Comparison of ENCODE assay signal across 12 mouse cellular contexts in the genomic region with DNA sequence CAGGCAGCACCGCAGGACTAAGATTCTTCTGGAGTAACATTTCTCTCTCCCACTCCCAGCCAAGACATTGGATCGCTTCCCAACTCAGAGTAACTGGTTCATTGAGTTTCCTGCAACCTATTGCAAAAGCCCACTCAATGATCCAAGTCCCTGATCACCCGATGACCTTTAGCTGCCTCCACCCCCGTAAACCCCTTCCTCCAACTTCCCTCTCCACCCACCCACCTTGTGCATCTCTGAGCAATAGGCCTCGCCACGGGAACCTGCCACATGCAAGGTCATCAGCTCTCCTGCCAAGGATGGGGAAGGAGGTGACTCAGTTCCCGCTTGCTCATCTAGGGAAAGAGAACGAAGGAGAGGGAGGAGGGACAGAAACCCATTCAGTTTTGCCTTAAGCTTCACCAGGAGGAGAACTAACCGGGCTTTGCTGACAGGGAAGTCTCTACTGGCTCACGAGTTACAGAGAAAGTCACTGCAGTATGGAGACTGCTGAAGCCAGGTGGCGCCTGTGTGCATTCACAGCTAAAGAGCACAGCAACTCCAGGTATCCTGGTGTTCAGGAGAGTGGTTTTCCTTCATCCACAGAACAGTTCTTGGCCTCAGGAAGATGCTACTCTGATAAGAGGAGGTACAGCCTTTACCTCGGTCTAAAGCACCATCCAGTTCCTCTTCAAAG. TPM values are rescaled to one million over a fixed set of nuclear protein-coding genes. Genes with fewer than 3 reads are reported as not detected.
DNase-seq lines count a peak whose midpoint lies in the region; ATAC-seq and TF ChIP-seq lines count a peak whose summit lies in the region.
"Had no signal": no experiment of that assay in that cellular context is flagged by ENCODE, and none has a peak within 500 bp of the region (broad histone marks: within the 10 kb centered on the region; RNA-seq: fewer than 3 reads in every experiment).

No protein-coding gene starts in this region.

- peak; percentile 69 for TF ChIP-seq CTCF in layer of hippocampus, adult 2 months (conservative IDR thresholded peaks at IDR 0.05)
- peak; percentile 36; the same call in 1 of the 2 replicates for TF ChIP-seq CTCF in lung, adult 2 months (IDR thresholded peaks at IDR 0.05; ENCODE audit: insufficient read depth, low read length)

- WGBS in lung, adult 2 months: 35% methylated on average over 12 of the region's 12 CpGs

- no peak overlapping the region for H3K4me3 ChIP-seq in layer of hippocampus, adult 2 months
- no peak overlapping the region for H3K4me3 ChIP-seq in lung, adult 2 months (replicated peaks; ENCODE audit: extremely low read depth, low read depth, low read length)
- H3K4me3 ChIP-seq: midbrain, embryonic 13.5 days had no signal

- H3K27ac ChIP-seq in layer of hippocampus, adult 2 months: no peak overlapping the region
- H3K27ac ChIP-seq: midbrain, embryonic 13.5 days had no signal

- no peaks in the 10 kb centered on the region for H3K4me1 ChIP-seq in lung, adult 2 months (ENCODE audit: control insufficient read depth, insufficient read depth, low read length)

- no peak for ATAC-seq in granulocyte monocyte progenitor cell, adult 5-6 weeks (replicated peaks; ENCODE audit: poor library complexity, severe bottlenecking)
- ATAC-seq: CD4-positive, CD25-positive, alpha-beta regulatory T cell, adult 4 months; midbrain, embryonic 13.5 days had no signal

- intact Hi-C loops in left cerebral cortex, postnatal 36 days (cut with DNase I): no loop called here

- peak; percentile 53 to 63 for DNase-seq in cerebellum, postnatal 14 days
- DNase-seq in cerebellum, adult 9-10 months: no peak
- no peak for DNase-seq in layer of hippocampus, adult 2 months (ENCODE audit: low spot score in 2 of 2)
- no peak for DNase-seq in layer of hippocampus, adult 9-10 months (ENCODE audit: low spot score)
- peak; percentile 31 for DNase-seq in MN1 (ENCODE audit: low spot score)
- DNase-seq in lung, adult 2 months: no peak
- DNase-seq in left cerebral cortex, postnatal 36 days (ENCODE audit: low spot score in 2 of 2): no peak
- DNase-seq: retina, postnatal 1 day; thymus, postnatal 4 days had no signal

- TF ChIP-seq POLR2A in lung, adult 2 months (IDR thresholded peaks at IDR 0.05; ENCODE audit: borderline replicate concordance, extremely low read depth, low read depth, low read length): no peak

RNA-seq across cellular contexts. Expression of a gene that starts 7.2 kb away (rescaled TPM):
- 10 to 100 TPM; 13.5 to 18.5 TPM for total RNA-seq in layer of hippocampus, adult 2 months (2021)
- 6.6 and 9.2 TPM in 2 replicates for polyA plus RNA-seq in lung, adult 2 months (2012; rRNA removed)
- total RNA-seq in left cerebral cortex, postnatal 36 days (2021): 10 to 100 TPM; 29.0 to 40.6 TPM
- total RNA-seq in granulocyte monocyte progenitor cell, adult 5-6 weeks (2014; fragmentation: Nextera tagmentation): not detected in 2 replicates
- total RNA-seq in granulocyte monocyte progenitor cell, adult 5-6 weeks (2017): not detected in 2 replicates
- polyA plus RNA-seq: CD4-positive, CD25-positive, alpha-beta regulatory T cell, adult 4 months had no signal

Comparison
In these comparisons a context has a peak if more than half of its experiments do, and no peak if none do; other contexts are left out.
1. DNase-seq: peak in cerebellum, postnatal 14 days (2 of 2) and MN1 (single experiment); none in cerebellum, adult 9-10 months (single experiment), layer of hippocampus, adult 2 months (0 of 2), layer of hippocampus, adult 9-10 months (single experiment), lung, adult 2 months (single experiment) and left cerebral cortex, postnatal 36 days (0 of 2).
2. RNA of a gene that starts 7.2 kb away (total RNA-seq): 29.0 to 40.6 TPM in left cerebral cortex, postnatal 36 days and 13.5 to 18.5 TPM in layer of hippocampus, adult 2 months; not detected in granulocyte monocyte progenitor cell, adult 5-6 weeks; every median in the first group is over 10 times any median in the second.